Mouse (Mus musculus): ENCODE data around the gene Fbxw25. TPM values are rescaled to one million over a fixed set of nuclear protein-coding genes. Genes with fewer than 3 reads are reported as not detected.
"Not testable (repeated sequence)": the region's sequence is repeated elsewhere in the genome, so short reads cannot be mapped to it uniquely, and the experiment has no call there.

Fbxw25 gene
- not detected in 2 replicates for polyA plus RNA-seq (2015; fragmentation: Nextera tagmentation; extraction: Ambion mirVana)

- H3K27me3 ChIP-seq (ENCODE audit: insufficient read depth, low read length); H3K4me3 ChIP-seq (ENCODE audit: low read depth, low read length); H3K9me3 ChIP-seq (ENCODE audit: low read length); H3K9ac ChIP-seq (replicated peaks); H3K4me1 ChIP-seq (ENCODE audit: insufficient read depth); ATAC-seq; H3K27ac ChIP-seq (ENCODE audit: low read depth); DNase-seq; H3K36me3 ChIP-seq (replicated peaks; ENCODE audit: insufficient read depth, low read length); H3K4me2 ChIP-seq (ENCODE audit: low read depth, low read length): not testable (repeated sequence)
- 54% methylated on average over 2 of the region's 2 CpGs for WGBS (ENCODE audit: insufficient replicate concordance)
Observed at GRCm38 (mm10) chr9:109664552-109664951, at the start of gene Fbxw25. Gene Fbxw25, minus strand, starts transcription at chr9:109664652.

GRCm38 (mm10) chr9:109702600-109702999, 38.1 kb upstream of the Fbxw25 start, which contains the start of gene Fbxw18:
Gene Fbxw18, minus strand, starts transcription at chr9:109702700.
- H3K27ac ChIP-seq (ENCODE audit: low read depth); H3K4me2 ChIP-seq (ENCODE audit: low read depth, low read length); H3K4me3 ChIP-seq (ENCODE audit: low read depth, low read length); H3K9ac ChIP-seq (replicated peaks); DNase-seq; H3K27me3 ChIP-seq (ENCODE audit: insufficient read depth, low read length); ATAC-seq; H3K36me3 ChIP-seq (replicated peaks; ENCODE audit: insufficient read depth, low read length); H3K9me3 ChIP-seq (ENCODE audit: low read length); H3K4me1 ChIP-seq (ENCODE audit: insufficient read depth): not testable (repeated sequence)
- WGBS (ENCODE audit: insufficient replicate concordance) = 81% methylated on average over 4 of the region's 4 CpGs

GRCm38 (mm10) chr9:109685299-109685698, 20.8 kb upstream of the Fbxw25 start:
- WGBS (ENCODE audit: insufficient replicate concordance) = 0% methylated on average over 1 of the region's 1 CpGs
- H3K27me3 ChIP-seq (ENCODE audit: insufficient read depth, low read length) = no peaks in the 10 kb centered on the region
- TF ChIP-seq EP300 (IDR thresholded peaks at IDR 0.05; ENCODE audit: low read depth) (no peak), CTCF (IDR thresholded peaks at IDR 0.05; ENCODE audit: low read depth) (peak; percentile 75)
- ATAC-seq (no peak), DNase-seq (peak; percentile 68)
- no peak overlapping the region for H3K4me3 ChIP-seq (ENCODE audit: low read depth, low read length)
- no peaks in the 10 kb centered on the region for H3K4me1 ChIP-seq (ENCODE audit: insufficient read depth)
- no peak overlapping the region for H3K9ac ChIP-seq (replicated peaks)
- H3K27ac ChIP-seq (ENCODE audit: low read depth) = no peak overlapping the region
- no peak overlapping the region for H3K4me2 ChIP-seq (ENCODE audit: low read depth, low read length)
- no peaks in the 10 kb centered on the region for H3K36me3 ChIP-seq (replicated peaks; ENCODE audit: insufficient read depth, low read length)
- no peaks in the 10 kb centered on the region for H3K9me3 ChIP-seq (ENCODE audit: low read length)

GRCm38 (mm10) chr9:109625957-109626356, 38.5 kb downstream of the Fbxw25 start, which contains the start of gene Fbxw24:
Gene Fbxw24, minus strand, starts transcription at chr9:109626057.
- not testable (repeated sequence) for DNase-seq; H3K9me3 ChIP-seq (ENCODE audit: low read length); H3K36me3 ChIP-seq (replicated peaks; ENCODE audit: insufficient read depth, low read length); H3K27ac ChIP-seq (ENCODE audit: low read depth); H3K27me3 ChIP-seq (ENCODE audit: insufficient read depth, low read length); ATAC-seq; H3K9ac ChIP-seq (replicated peaks); H3K4me3 ChIP-seq (ENCODE audit: low read depth, low read length); H3K4me1 ChIP-seq (ENCODE audit: insufficient read depth); H3K4me2 ChIP-seq (ENCODE audit: low read depth, low read length)
- 66% methylated on average over 2 of the region's 2 CpGs for WGBS (ENCODE audit: insufficient replicate concordance)

DNA sequence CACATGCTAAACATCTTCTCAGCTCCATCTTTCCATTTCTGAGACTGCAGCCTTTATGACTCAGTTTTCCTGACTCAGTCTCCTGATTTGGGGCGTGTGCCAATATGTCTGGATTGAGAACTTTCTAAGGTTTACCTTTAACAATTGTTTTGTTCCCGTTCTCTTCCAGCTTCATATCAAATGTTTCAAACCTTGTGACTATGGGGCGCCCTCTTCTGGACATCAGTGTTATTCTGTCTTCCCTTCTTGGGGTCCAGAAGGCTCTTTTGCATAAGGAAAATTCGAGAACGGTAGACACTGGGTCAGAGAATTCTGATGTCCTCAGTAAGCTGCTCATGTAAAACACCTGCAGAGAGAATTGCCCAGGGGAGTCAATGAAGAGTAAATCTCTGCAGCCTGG, 57.6 kb downstream of the Fbxw25 start:
- not testable (repeated sequence) for H3K27me3 ChIP-seq (ENCODE audit: insufficient read depth, low read length); H3K9me3 ChIP-seq (ENCODE audit: low read length); H3K9ac ChIP-seq (replicated peaks); H3K4me2 ChIP-seq (ENCODE audit: low read depth, low read length); ATAC-seq; H3K36me3 ChIP-seq (replicated peaks; ENCODE audit: insufficient read depth, low read length); H3K4me1 ChIP-seq (ENCODE audit: insufficient read depth); H3K27ac ChIP-seq (ENCODE audit: low read depth); H3K4me3 ChIP-seq (ENCODE audit: low read depth, low read length)
- DNase-seq = peak; percentile 15
- peak; percentile 40 for TF ChIP-seq CTCF (IDR thresholded peaks at IDR 0.05; ENCODE audit: low read depth)
- 36% methylated on average over 5 of the region's 5 CpGs for WGBS (ENCODE audit: insufficient replicate concordance)

DNA sequence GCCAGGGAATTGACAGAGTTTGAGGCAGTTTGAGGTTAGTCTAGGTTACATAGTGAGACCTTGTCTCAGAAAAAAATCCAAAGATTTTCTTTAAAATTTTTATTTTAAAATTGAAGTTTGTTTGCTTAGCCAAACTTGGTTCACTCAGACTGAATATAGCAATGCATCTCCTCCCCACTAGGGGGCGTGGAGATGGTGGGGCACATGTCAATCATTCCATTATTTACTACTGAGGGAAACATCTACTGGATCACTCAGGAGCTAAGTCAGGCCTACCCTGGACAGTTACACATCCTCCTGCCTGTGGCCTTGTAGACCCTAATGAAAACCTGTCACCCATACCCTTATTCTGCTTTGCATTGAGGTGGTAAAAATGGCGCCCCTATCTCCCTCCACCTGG, 62.3 kb downstream of the Fbxw25 start:
- H3K9ac ChIP-seq (replicated peaks); H3K27ac ChIP-seq (ENCODE audit: low read depth); H3K9me3 ChIP-seq (ENCODE audit: low read length); H3K4me3 ChIP-seq (ENCODE audit: low read depth, low read length); H3K27me3 ChIP-seq (ENCODE audit: insufficient read depth, low read length); ATAC-seq; H3K36me3 ChIP-seq (replicated peaks; ENCODE audit: insufficient read depth, low read length); H3K4me2 ChIP-seq (ENCODE audit: low read depth, low read length); H3K4me1 ChIP-seq (ENCODE audit: insufficient read depth); DNase-seq: not testable (repeated sequence)
- WGBS (ENCODE audit: insufficient replicate concordance) = 47% methylated on average over 2 of the region's 2 CpGs
- TF ChIP-seq CTCF (IDR thresholded peaks at IDR 0.05; ENCODE audit: low read depth) = peak; percentile 48

GRCm38 (mm10) chr9:109597226-109597625, 67.2 kb downstream of the Fbxw25 start:
- TF ChIP-seq CTCF (IDR thresholded peaks at IDR 0.05; ENCODE audit: low read depth) (no peak), EP300 (IDR thresholded peaks at IDR 0.05; ENCODE audit: low read depth) (no peak)
- Histone ChIP-seq H3K4me3 (ENCODE audit: low read depth, low read length) (no peak overlapping the region), H3K27ac (ENCODE audit: low read depth) (no peak overlapping the region), H3K4me2 (ENCODE audit: low read depth, low read length) (no peak overlapping the region), H3K36me3 (replicated peaks; ENCODE audit: insufficient read depth, low read length) (no peaks in the 10 kb centered on the region), H3K9me3 (ENCODE audit: low read length) (no peaks in the 10 kb centered on the region), H3K4me1 (ENCODE audit: insufficient read depth) (no peaks in the 10 kb centered on the region), H3K27me3 (ENCODE audit: insufficient read depth, low read length) (no peaks in the 10 kb centered on the region), H3K9ac (replicated peaks) (no peak overlapping the region)
- ATAC-seq = no peak
- DNase-seq = no peak

Other genes with a start within 250 kb of the Fbxw25 start
- not detected in 2 replicates for gene Fbxw16, start 215.5 kb downstream of the Fbxw25 start, polyA plus RNA-seq (2015; fragmentation: Nextera tagmentation; extraction: Ambion mirVana)
- gene Fbxw19, start 168.8 kb downstream of the Fbxw25 start, polyA plus RNA-seq (2015; fragmentation: Nextera tagmentation; extraction: Ambion mirVana) = not detected in 2 replicates
- gene Fbxw15, start 96.4 kb downstream of the Fbxw25 start, polyA plus RNA-seq (2015; fragmentation: Nextera tagmentation; extraction: Ambion mirVana) = not detected in 2 replicates
- not detected in 2 replicates for gene Fbxw24, start 38.6 kb downstream of the Fbxw25 start, polyA plus RNA-seq (2015; fragmentation: Nextera tagmentation; extraction: Ambion mirVana)
- not detected in 2 replicates for gene Fbxw18, start 38.0 kb upstream of the Fbxw25 start, polyA plus RNA-seq (2015; fragmentation: Nextera tagmentation; extraction: Ambion mirVana)
- not detected in 2 replicates for gene Fbxw26, start 81.4 kb upstream of the Fbxw25 start, polyA plus RNA-seq (2015; fragmentation: Nextera tagmentation; extraction: Ambion mirVana)
- gene Fbxw27, start 126.0 kb upstream of the Fbxw25 start, polyA plus RNA-seq (2015; fragmentation: Nextera tagmentation; extraction: Ambion mirVana) = not detected in 2 replicates
- gene Spink8, start 147.6 kb upstream of the Fbxw25 start, polyA plus RNA-seq (2015; fragmentation: Nextera tagmentation; extraction: Ambion mirVana) = not detected in 2 replicates
- 30.6 and 30.7 TPM in 2 replicates for gene Nme6, start 168.1 kb upstream of the Fbxw25 start, polyA plus RNA-seq (2015; fragmentation: Nextera tagmentation; extraction: Ambion mirVana)
- 659 and 684 TPM in 2 replicates for gene Camp, start 185.0 kb upstream of the Fbxw25 start, polyA plus RNA-seq (2015; fragmentation: Nextera tagmentation; extraction: Ambion mirVana)
- 7.5 and 7.8 TPM in 2 replicates for gene Cdc25a, start 210.9 kb upstream of the Fbxw25 start, polyA plus RNA-seq (2015; fragmentation: Nextera tagmentation; extraction: Ambion mirVana)

All from liver, postnatal 0 days (tissue).